Mouse (Mus musculus) midbrain, postnatal 0 days (tissue): Measurements from ENCODE around the gene B3galt1. TPM values are rescaled to one million over a fixed set of nuclear protein-coding genes. Genes with fewer than 3 reads are reported as not detected.

Source experiments
- ATAC-seq: fragments of 200-750 bp; cut with Nextera tagmentation; 2 replicates; pipeline ENCODE4 v1.8.0; 2017; ENCODE audit warnings: moderate number of reproducible peaks, mild to moderate bottlenecking, moderate TSS enrichment, moderate library complexity; ENCODE audit not compliant: low FRiP score
- DNase-seq: peaks from one replicate; pipeline ENCODE4 v3.0.0-alpha.2; 2015; ENCODE audit warnings: low spot score
- H3K27ac ChIP-seq: fragments of 300-500 bp; sonication (generic); 2 replicates; pipeline ENCODE4 v1.5.1; 2014; ENCODE audit warnings: low read depth, mild to moderate bottlenecking, low read length, mixed read lengths
- H3K27me3 ChIP-seq: fragments of 300-500 bp; sonication (generic); 2 replicates; pipeline ENCODE4 v1.6.1; 2014; ENCODE audit warnings: low read length, control low read depth, mixed read lengths; ENCODE audit not compliant: insufficient read depth
- H3K36me3 ChIP-seq: fragments of 300-500 bp; sonication (generic); 2 replicates; pipeline ENCODE4 v1.6.1; 2014; ENCODE audit warnings: low read length, control low read depth, mixed read lengths; ENCODE audit not compliant: insufficient read depth
- H3K4me1 ChIP-seq: fragments of 300-500 bp; sonication (generic); 2 replicates; pipeline ENCODE4 v1.6.1; 2014; ENCODE audit warnings: mild to moderate bottlenecking, control low read depth, antibody characterized with exemption, low read length, mixed read lengths; ENCODE audit not compliant: insufficient read depth
- H3K4me2 ChIP-seq: fragments of 300-500 bp; sonication (generic); 2 replicates; pipeline ENCODE4 v1.6.1; 2014; ENCODE audit warnings: low read depth, mild to moderate bottlenecking, low read length, mixed read lengths; ENCODE audit not compliant: poor library complexity, severe bottlenecking
- H3K4me3 ChIP-seq: fragments of 300-500 bp; sonication (generic); 2 replicates; pipeline ENCODE4 v1.5.1; 2014; ENCODE audit warnings: low read depth, mild to moderate bottlenecking, low read length, moderate library complexity
- H3K9ac ChIP-seq: fragments of 300-500 bp; sonication (generic); replicated peaks from 2 replicates; pipeline ENCODE4 v1.6.1; 2014; ENCODE audit warnings: mild to moderate bottlenecking, low read length, moderate library complexity, mixed read lengths; ENCODE audit not compliant: poor library complexity, severe bottlenecking
- H3K9me3 ChIP-seq: fragments of 300-500 bp; sonication (generic); 2 replicates; pipeline ENCODE4 v1.6.1; 2016; ENCODE audit warnings: low read length, control low read depth
- CTCF ChIP-seq: IDR thresholded peaks from 2 replicates; pipeline ENCODE4 v1.5.1; 2016; ENCODE audit warnings: antibody characterized with exemption, mild to moderate bottlenecking
- WGBS: fragments of 180-500 bp; shearing (Covaris S2); extraction: QIAGEN DNeasy Blood & Tissue Kit; methylation state at CpG from one replicate; pipeline ENCODE4 v1.1.7; 2014; 5-methylcytosine and 5-hydroxymethylcytosine counted together
- polyA plus RNA-seq: library from polyadenylated mRNA; unstranded; fragments of >200 nt; fragmentation: Nextera tagmentation; extraction: Ambion mirVana; gene quantifications from 2 replicates; pipeline ENCODE4 v1.2.1, GENCODE M21; 2015
- total RNA-seq: library from RNA; depleted of rRNA; stranded (reverse); fragments of >200 nt; gene quantifications from 2 replicates; pipeline ENCODE4 v1.2.3, GENCODE M21; 2014

B3galt1 gene
- total and polyA plus RNA-seq, 2 experiments from 2014 or later: 18.0 to 50.4 TPM

DNA sequence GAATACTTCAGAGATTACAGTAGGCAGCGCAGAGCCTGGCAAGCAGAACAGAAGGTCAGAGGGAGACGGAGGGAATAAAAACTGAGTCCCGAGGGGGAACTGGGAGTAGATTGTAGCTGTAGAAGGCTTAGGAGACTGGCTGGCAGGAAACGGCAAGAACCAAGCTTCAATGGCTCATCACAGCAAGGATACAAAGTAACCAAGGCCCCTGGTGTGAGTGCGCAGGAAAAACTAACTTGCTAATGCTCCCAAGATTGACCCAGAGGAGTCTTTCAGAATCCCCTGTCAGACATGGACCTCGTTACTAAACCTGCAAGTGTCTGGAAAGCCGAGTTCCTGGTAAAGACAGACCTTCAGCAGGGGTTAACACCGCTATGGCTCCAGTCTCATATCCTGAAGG lies 21.2 kb upstream of the B3galt1 start:
- TF ChIP-seq CTCF: no peak
- H3K4me3 ChIP-seq: no peak overlapping the region
- H3K27me3 ChIP-seq: no peaks in the 10 kb centered on the region
- no peak overlapping the region for H3K9ac ChIP-seq
- DNase-seq (no peak), ATAC-seq (no peak)
- H3K9me3 ChIP-seq: no peaks in the 10 kb centered on the region
- 0 out of 2 replicates have a peak, but pooled peaks cover 2% of the 10 kb centered on the region for H3K4me1 ChIP-seq
- H3K27ac ChIP-seq: no peak overlapping the region
- H3K4me2 ChIP-seq: no peak overlapping the region
- WGBS: 68% methylated on average over 8 of the region's 8 CpGs
- H3K36me3 ChIP-seq: no peaks in the 10 kb centered on the region

DNA sequence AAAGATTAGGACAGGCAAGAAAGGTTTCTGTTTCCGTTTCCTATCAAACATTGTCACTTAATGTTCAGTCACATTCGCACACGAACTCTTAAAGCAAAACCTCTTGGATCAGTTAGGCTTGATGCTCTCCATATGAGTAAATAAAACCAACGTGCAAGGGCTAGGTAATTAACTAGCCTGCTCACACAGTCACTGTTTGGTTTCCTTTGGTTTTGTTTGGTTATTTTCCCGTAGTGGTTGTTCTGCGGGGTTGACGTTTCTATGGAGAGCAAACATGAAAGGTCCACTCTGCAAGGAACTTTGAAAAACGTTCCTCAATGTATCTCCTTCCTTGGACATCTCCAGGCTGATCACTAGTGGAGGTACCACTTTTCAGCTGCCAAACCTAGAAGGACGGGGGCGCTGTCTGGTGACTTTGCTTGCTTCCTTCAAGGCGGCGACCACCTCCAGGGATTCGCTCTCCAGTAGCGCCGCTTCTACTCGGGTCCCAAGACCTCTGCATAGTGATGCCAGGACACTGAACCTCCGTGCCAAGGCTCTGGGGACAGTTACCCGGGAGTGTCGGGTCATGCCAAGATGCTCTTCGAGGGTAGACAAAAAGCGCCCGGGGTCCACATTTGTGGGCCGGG lies 706 bp upstream of the B3galt1 start:
- Histone ChIP-seq H3K27ac (peak overlapping the region; percentile 95), H3K4me1 (no peaks in the 10 kb centered on the region; the same call in 1 of the 2 replicates), H3K9me3 (no peaks in the 10 kb centered on the region), H3K4me2 (peak overlapping the region; percentile 97), H3K4me3 (peak overlapping the region; percentile 85), H3K36me3 (no peaks in the 10 kb centered on the region), H3K9ac (peak overlapping the region; percentile 84), H3K27me3 (no peaks in the 10 kb centered on the region)
- TF ChIP-seq CTCF: peak; percentile 72
- DNase-seq: peak; percentile 83
- ATAC-seq: peak; percentile 81
- 2% methylated on average over 23 of the region's 23 CpGs for WGBS

DNA sequence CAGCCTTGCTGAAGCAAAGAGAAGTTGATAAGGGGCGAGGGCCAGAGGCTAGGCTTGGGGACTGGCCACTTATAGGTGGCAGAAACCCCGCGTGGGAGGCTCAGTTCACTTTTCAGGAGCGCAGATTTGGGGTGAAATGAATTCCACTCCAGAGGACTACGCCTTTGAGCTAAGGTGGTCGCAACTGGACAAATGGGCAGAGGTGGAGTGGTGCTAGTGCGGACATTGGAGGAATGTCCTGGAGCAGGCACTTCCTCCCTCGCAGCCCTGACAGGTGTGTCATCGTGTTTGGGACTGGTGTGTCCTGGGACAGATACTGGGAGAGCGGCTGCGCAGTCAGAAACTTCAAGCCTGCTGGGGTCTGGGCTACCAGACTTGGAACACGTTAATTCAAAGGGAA lies 895 bp downstream of the B3galt1 start:
- no peaks in the 10 kb centered on the region for H3K9me3 ChIP-seq
- 1% methylated on average over 12 of the region's 12 CpGs for WGBS
- no peaks in the 10 kb centered on the region; the same call in 1 of the 2 replicates for H3K4me1 ChIP-seq
- DNase-seq: peak; percentile 10
- TF ChIP-seq CTCF: no peak
- H3K4me3 ChIP-seq: peak overlapping the region; percentile 85
- no peaks in the 10 kb centered on the region for H3K36me3 ChIP-seq
- peak overlapping the region; percentile 84 for H3K9ac ChIP-seq
- H3K27ac ChIP-seq: peak overlapping the region; percentile 95; the same call in 1 of the 2 replicates
- H3K27me3 ChIP-seq: no peaks in the 10 kb centered on the region
- ATAC-seq: no peak
- peak overlapping the region; percentile 97 for H3K4me2 ChIP-seq

DNA sequence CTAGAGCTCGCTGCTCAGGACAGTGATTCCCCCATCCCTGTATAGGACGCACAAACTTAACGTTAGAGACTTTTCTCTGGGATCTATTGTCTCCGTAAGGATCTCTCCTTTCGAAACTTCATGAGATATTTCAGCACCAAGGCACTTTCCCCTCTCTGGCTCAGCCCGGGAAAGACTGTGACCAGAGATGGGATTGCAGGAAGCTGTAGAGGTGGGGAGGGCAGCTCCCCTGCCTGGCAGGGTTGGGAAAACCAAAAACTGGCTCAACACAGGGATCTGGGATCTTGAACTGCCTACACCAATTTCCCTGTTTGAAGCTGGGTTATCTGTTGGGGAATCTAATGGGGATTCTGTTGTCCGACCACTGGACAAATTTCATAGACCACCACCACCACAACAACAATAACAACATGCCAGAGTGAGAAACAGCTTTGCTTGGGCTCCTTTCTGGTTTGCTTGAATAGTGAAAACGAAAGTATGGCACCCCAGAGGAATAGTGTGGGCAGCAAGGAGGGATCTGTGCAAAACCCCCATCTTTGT lies 1.5 kb downstream of the B3galt1 start:
- WGBS: 9% methylated on average over 8 of the region's 8 CpGs
- ATAC-seq (no peak), DNase-seq (peak; percentile 19)
- Histone ChIP-seq H3K27me3 (no peaks in the 10 kb centered on the region), H3K9ac (peak overlapping the region; percentile 84), H3K4me3 (peak overlapping the region; percentile 85), H3K27ac (no peak overlapping the region), H3K36me3 (no peaks in the 10 kb centered on the region), H3K9me3 (no peaks in the 10 kb centered on the region), H3K4me1 (no peaks in the 10 kb centered on the region; the same call in 1 of the 2 replicates), H3K4me2 (peak overlapping the region; percentile 97)
- TF ChIP-seq CTCF: no peak

DNA sequence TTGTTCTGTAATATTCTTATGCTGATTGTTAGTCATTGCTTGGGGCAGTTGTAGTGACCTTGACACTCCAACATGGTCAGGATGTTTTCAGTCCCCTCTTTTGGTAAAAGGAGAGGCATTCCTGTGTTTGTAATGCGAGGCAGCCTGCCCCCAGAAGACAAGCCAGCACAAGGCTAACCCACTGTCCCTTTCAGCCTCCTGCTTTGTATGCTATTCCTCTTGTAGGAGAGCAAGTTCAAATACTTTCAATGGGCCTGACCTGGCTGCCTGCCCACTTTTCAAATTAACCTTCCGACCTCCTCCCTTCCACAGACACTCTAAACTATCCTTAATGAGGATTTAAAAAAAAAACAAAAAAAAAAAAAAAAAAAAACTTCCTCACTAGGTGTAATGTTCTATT lies 11.0 kb downstream of the B3galt1 start:
- H3K4me2 ChIP-seq: no peak overlapping the region
- H3K4me1 ChIP-seq: no peaks in the 10 kb centered on the region
- no peak overlapping the region for H3K27ac ChIP-seq
- ATAC-seq (no peak), DNase-seq (peak; percentile 23)
- H3K36me3 ChIP-seq: no peaks in the 10 kb centered on the region
- no peaks in the 10 kb centered on the region for H3K9me3 ChIP-seq
- 45% methylated on average over 2 of the region's 2 CpGs for WGBS
- no peak for TF ChIP-seq CTCF
- no peak overlapping the region for H3K4me3 ChIP-seq
- H3K27me3 ChIP-seq: no peaks in the 10 kb centered on the region
- H3K9ac ChIP-seq: no peak overlapping the region

DNA sequence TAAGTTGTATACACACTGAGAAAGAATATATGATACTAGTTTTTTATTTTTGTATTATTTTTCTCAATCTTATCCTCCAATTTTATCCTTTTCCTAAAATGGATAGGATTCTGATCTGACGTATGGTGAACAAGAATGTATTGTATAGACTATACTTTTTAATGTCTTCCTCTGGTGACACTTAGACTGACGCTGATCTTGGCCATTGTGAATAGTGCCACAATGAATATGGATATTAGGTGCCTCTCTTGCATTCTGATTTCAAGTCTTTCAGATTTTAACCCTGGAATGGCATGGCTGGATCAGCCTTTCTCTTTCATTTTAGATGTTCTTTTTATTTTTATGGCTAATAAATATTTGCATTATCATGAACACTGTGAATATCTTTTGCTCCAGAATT lies 17.4 kb downstream of the B3galt1 start:
- H3K36me3 ChIP-seq: no peaks in the 10 kb centered on the region
- H3K9ac ChIP-seq: no peak overlapping the region
- no peak for TF ChIP-seq CTCF
- no peak overlapping the region for H3K27ac ChIP-seq
- no peaks in the 10 kb centered on the region for H3K4me1 ChIP-seq
- no peak overlapping the region for H3K4me3 ChIP-seq
- DNase-seq: no peak
- no peak overlapping the region for H3K4me2 ChIP-seq
- ATAC-seq: no peak
- WGBS: 28% methylated on average over 2 of the region's 2 CpGs
- no peaks in the 10 kb centered on the region for H3K27me3 ChIP-seq
- H3K9me3 ChIP-seq: no peaks in the 10 kb centered on the region
